Mouse (Mus musculus) kidney, embryonic 16.5 days (tissue): ENCODE measurements around the gene Lgals2. TPM values are rescaled to one million over a fixed set of nuclear protein-coding genes. Genes with fewer than 3 reads are reported as not detected.
A peak's percentile ranks its signal among the peaks of the same experiment; 100 is the strongest.
"Not testable (repeated sequence)": the region's sequence is repeated elsewhere in the genome, so short reads cannot be mapped to it uniquely, and the experiment has no call there.

Source experiments
- ATAC-seq: fragments of 200-750 bp; cut with Nextera tagmentation; 2 replicates; pipeline ENCODE4 v1.8.0; 2017; ENCODE audit warnings: moderate TSS enrichment; ENCODE audit not compliant: low FRiP score, low TSS enrichment
- H3K27ac ChIP-seq: fragments of 300-500 bp; sonication (generic); 2 replicates; pipeline ENCODE4 v1.5.1; 2014; ENCODE audit warnings: low read length
- H3K27me3 ChIP-seq: fragments of 300-500 bp; sonication (generic); 2 replicates; pipeline ENCODE4 v1.6.1; 2014; ENCODE audit warnings: low read length, control low read depth, mixed read lengths; ENCODE audit not compliant: insufficient read depth
- H3K36me3 ChIP-seq: fragments of 300-500 bp; sonication (generic); 2 replicates; pipeline ENCODE4 v1.6.1; 2014; ENCODE audit warnings: low read length, control low read depth, mixed read lengths; ENCODE audit not compliant: insufficient read depth
- H3K4me1 ChIP-seq: fragments of 300-500 bp; sonication (generic); 2 replicates; pipeline ENCODE4 v1.6.1; 2014; ENCODE audit warnings: low read length, control low read depth, mixed read lengths; ENCODE audit not compliant: insufficient read depth
- H3K4me2 ChIP-seq: fragments of 300-500 bp; sonication (generic); replicated peaks from 2 replicates; pipeline ENCODE4 v1.6.1; 2014; ENCODE audit warnings: low read depth, low read length
- H3K4me3 ChIP-seq: fragments of 300-500 bp; sonication (generic); 2 replicates; pipeline ENCODE4 v1.5.1; 2014; ENCODE audit warnings: mild to moderate bottlenecking, low read length
- H3K9ac ChIP-seq: fragments of 300-500 bp; sonication (generic); replicated peaks from 2 replicates; pipeline ENCODE4 v1.6.1; 2014; ENCODE audit warnings: low read length
- H3K9me3 ChIP-seq: fragments of 300-500 bp; sonication (generic); 2 replicates; pipeline ENCODE4 v1.6.1; 2016; ENCODE audit warnings: low read length, control low read depth
- WGBS: fragments of 180-500 bp; shearing (Covaris S2); extraction: QIAGEN DNeasy Blood & Tissue Kit; methylation state at CpG from one replicate; pipeline ENCODE4 v1.1.7; 2014; 5-methylcytosine and 5-hydroxymethylcytosine counted together
- polyA plus RNA-seq: library from polyadenylated mRNA; unstranded; fragments of >200 nt; fragmentation: Nextera tagmentation; extraction: Ambion mirVana; gene quantifications from 2 replicates; pipeline ENCODE4 v1.2.1, GENCODE M21; 2015

Gene Lgals2
- polyA plus RNA-seq, 1 experiment from 2014 or later = 0.77 TPM

- ATAC-seq = no peak
- Histone ChIP-seq H3K4me2 (no peak overlapping the region), H3K36me3 (peaks cover 22% of the 10 kb centered on the region), H3K27me3 (no peaks in the 10 kb centered on the region), H3K9ac (no peak overlapping the region), H3K9me3 (no peaks in the 10 kb centered on the region), H3K4me1 (peaks cover 68% of the 10 kb centered on the region), H3K27ac (no peak overlapping the region), H3K4me3 (no peak overlapping the region)
- 84% methylated on average over 2 of the region's 2 CpGs for WGBS
These were observed 40.4 kb upstream of the Lgals2 start for GRCm38 (mm10) chr15:78895741-78896140.

DNA sequence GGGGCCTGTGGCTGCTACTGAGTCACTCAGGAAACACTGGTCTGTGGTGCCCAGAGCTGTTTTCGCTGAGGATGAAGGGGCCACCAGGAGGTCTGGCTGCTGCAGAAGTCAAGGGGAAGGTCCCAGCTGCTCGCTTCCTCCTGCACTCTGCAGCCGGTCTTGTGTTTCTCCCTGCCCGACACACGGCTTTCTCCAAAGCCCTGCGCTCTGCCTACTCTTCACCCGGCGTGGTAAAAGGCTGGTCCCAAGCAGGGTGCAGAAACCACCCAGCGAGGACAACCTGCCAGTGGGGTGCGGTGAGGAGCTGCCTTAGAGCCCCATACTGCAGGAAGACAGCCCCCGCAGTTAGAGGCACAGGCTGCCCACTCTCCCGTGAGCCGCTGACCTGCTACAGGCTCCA is 39.4 kb upstream of the Lgals2 start:
- ATAC-seq = no peak
- Histone ChIP-seq H3K4me2 (no peak overlapping the region), H3K27me3 (no peaks in the 10 kb centered on the region), H3K4me1 (peaks cover 61% of the 10 kb centered on the region), H3K27ac (peak overlapping the region; percentile 50; the same call in 1 of the 2 replicates), H3K4me3 (no peak overlapping the region), H3K9me3 (no peaks in the 10 kb centered on the region), H3K9ac (peak overlapping the region; percentile 17), H3K36me3 (peaks cover 25% of the 10 kb centered on the region)
- WGBS = 61% methylated on average over 13 of the region's 13 CpGs

- H3K9ac ChIP-seq = 0 out of 2 replicates have a peak overlapping the region, but pooled peaks have one; percentile 20
- WGBS = 42% methylated on average over 7 of the region's 7 CpGs
- no peak; the same call in 1 of the 2 replicates for ATAC-seq
- no peak overlapping the region for H3K27ac ChIP-seq
- no peaks in the 10 kb centered on the region for H3K9me3 ChIP-seq
- H3K36me3 ChIP-seq = peaks cover 39% of the 10 kb centered on the region
- no peak overlapping the region for H3K4me2 ChIP-seq
- no peaks in the 10 kb centered on the region for H3K27me3 ChIP-seq
- no peak overlapping the region for H3K4me3 ChIP-seq
- H3K4me1 ChIP-seq = peaks cover 54% of the 10 kb centered on the region
These were observed 37.1 kb upstream of the Lgals2 start for GRCm38 (mm10) chr15:78892440-78892839.

DNA sequence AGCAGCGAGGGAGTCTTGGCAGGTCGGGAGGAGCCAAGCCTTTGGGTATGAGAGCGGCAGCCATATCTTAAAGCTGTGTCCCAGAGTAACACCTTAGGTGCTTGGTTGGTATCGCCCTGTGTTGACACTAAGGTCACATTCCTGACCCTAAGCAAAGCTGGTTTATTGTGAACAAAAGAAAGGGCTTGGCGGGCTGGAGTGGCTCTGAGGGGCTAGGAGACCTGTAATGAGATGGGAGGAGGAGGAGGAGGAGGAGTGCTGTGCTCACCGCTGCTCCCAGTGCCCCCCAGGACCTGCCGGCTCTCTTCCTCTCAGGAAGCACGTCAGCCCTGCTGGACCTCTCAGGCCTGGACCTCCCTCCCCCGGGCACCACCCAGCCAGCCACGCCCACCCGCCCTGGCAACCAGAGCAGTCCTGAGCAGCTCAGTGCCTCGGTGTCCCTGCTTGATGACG is 34.1 kb upstream of the Lgals2 start:
- H3K9me3 ChIP-seq = no peaks in the 10 kb centered on the region
- no peaks in the 10 kb centered on the region for H3K27me3 ChIP-seq
- no peak overlapping the region; the same call in 1 of the 2 replicates for H3K27ac ChIP-seq
- peaks cover 61% of the 10 kb centered on the region for H3K36me3 ChIP-seq
- H3K4me2 ChIP-seq = no peak overlapping the region
- H3K9ac ChIP-seq = no peak overlapping the region
- 33% methylated on average over 13 of the region's 13 CpGs for WGBS
- H3K4me3 ChIP-seq = no peak overlapping the region
- peaks cover 37% of the 10 kb centered on the region for H3K4me1 ChIP-seq
- peak; percentile 50 for ATAC-seq

- Histone ChIP-seq H3K4me1 (peaks cover 17% of the 10 kb centered on the region), H3K27ac (no peak overlapping the region), H3K4me2 (no peak overlapping the region), H3K36me3 (peaks cover 57% of the 10 kb centered on the region), H3K9me3 (no peaks in the 10 kb centered on the region), H3K9ac (no peak overlapping the region), H3K4me3 (no peak overlapping the region), H3K27me3 (no peaks in the 10 kb centered on the region)
- 87% methylated on average over 3 of the region's 3 CpGs for WGBS
- ATAC-seq = no peak
These were observed 26.5 kb upstream of the Lgals2 start for GRCm38 (mm10) chr15:78881828-78882227.

GRCm38 (mm10) chr15:78880432-78880831 is 25.1 kb upstream of the Lgals2 start:
- H3K27me3 ChIP-seq = no peaks in the 10 kb centered on the region
- peaks cover 27% of the 10 kb centered on the region for H3K4me1 ChIP-seq
- H3K27ac ChIP-seq = no peak overlapping the region
- H3K4me2 ChIP-seq = no peak overlapping the region
- 91% methylated on average over 8 of the region's 8 CpGs for WGBS
- peaks cover 43% of the 10 kb centered on the region for H3K36me3 ChIP-seq
- ATAC-seq = no peak
- no peak overlapping the region for H3K4me3 ChIP-seq
- no peaks in the 10 kb centered on the region for H3K9me3 ChIP-seq
- 0 out of 2 replicates have a peak overlapping the region, but pooled peaks have one; percentile 35 for H3K9ac ChIP-seq

DNA sequence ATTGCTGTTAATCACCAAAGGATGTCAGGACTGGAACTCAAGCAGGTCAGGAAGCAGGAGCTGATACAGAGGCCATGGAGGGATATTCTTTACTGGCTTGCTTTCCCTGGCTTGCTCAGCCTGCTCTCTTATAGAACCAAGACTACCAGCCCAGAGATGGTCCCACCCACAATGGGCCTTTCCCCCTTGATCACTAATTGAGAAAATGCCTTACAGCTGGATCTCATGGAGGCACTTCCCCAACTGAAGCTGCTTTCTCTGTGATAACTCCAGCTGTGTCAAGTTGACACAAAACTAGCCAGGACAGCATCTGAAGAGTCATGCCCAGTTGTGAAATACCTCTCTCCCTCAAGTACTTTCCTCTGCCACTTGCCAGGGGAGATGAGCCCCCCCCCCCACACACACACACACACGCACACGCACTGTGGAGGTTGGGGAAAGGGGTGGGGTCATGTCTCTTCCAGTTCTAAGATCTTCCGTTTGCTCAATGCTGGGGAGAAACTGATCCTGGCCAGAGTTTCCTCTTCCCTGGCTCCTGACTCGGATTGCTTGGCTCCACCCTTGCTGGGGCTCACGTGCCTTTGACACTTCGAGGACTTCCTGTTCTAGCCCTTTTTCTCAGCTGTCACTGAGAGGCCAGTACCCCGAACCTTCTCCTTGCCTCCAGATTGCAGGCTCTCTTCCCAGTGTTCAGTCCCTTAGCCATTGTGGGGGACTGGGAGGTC is 23.6 kb upstream of the Lgals2 start:
- H3K27me3 ChIP-seq = not testable (repeated sequence)

GRCm38 (mm10) chr15:78877810-78878390 is 22.6 kb upstream of the Lgals2 start:
- Histone ChIP-seq H3K27me3 (no peaks in the 10 kb centered on the region), H3K4me1 (peaks cover 32% of the 10 kb centered on the region), H3K4me3 (peak overlapping the region; percentile 77), H3K36me3 (peaks cover 24% of the 10 kb centered on the region), H3K27ac (peak overlapping the region; percentile 100), H3K4me2 (peak overlapping the region; percentile 72), H3K9me3 (no peaks in the 10 kb centered on the region), H3K9ac (peak overlapping the region; percentile 89)
- WGBS = under 1% methylated on average over 15 of the region's 17 CpGs
- ATAC-seq = peak; percentile 8; the same call in 1 of the 2 replicates

More for the DNA sequence above, 23.6 kb upstream of the Lgals2 start:
- 33% methylated on average over 7 of the region's 7 CpGs for WGBS
- peak overlapping the region; percentile 38; the same call in 1 of the 2 replicates for H3K9ac ChIP-seq
- not testable (repeated sequence) for H3K9me3 ChIP-seq, H3K4me3 ChIP-seq, ATAC-seq
- peaks cover 34% of the 10 kb centered on the region for H3K36me3 ChIP-seq
- H3K4me1 ChIP-seq = peaks cover 32% of the 10 kb centered on the region
- peak overlapping the region; percentile 68 for H3K27ac ChIP-seq
- 0 out of 2 replicates have a peak overlapping the region, but pooled peaks have one; percentile 12 for H3K4me2 ChIP-seq

- Histone ChIP-seq H3K4me2 (peak within 1 kb of the TSS; percentile 72), H3K27me3 (no peaks in the 10 kb centered on the region), H3K9me3 (no peaks in the 10 kb centered on the region), H3K27ac (peak within 1 kb of the TSS; percentile 100), H3K4me3 (peak within 1 kb of the TSS; percentile 77), H3K36me3 (peaks cover 17% of the 10 kb centered on the region), H3K4me1 (peaks cover 34% of the 10 kb centered on the region), H3K9ac (peak within 1 kb of the TSS; percentile 89)
- ATAC-seq = peak; percentile 92
- WGBS = under 1% methylated on average over 73 of the region's 95 CpGs
These were observed 21.9 kb upstream of the Lgals2 start, which contains the start of gene Gga1 for GRCm38 (mm10) chr15:78876991-78877809. Gene Gga1, plus strand, starts transcription at chr15:78877190.
